Mouse (Mus musculus): ENCODE measurements around the gene Nhsl1.

DNA sequence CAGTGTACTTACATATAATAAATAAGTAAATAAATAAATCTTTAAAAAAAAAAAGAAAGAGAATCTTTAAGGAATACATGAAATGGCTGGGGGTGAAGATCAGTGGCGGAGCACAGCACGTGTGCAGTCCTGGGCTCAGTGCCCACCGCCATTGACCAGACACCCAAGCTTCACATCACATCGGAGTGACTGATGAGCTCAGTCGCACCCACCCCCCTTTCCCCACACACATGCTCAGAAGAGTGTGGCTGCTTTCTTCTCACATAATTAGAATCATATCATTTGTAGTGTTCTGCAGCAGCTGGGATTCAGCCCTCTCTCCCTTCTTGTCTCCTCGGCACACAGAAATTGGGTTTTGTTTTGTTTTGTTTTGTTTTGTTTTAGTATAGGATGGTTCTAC, 38.4 kb downstream of the Nhsl1 start:
- TF ChIP-seq CTCF (IDR thresholded peaks at IDR 0.05; ENCODE audit: low read depth, low read length) = no peak
- TF ChIP-seq TAL1 (conservative IDR thresholded peaks at IDR 0.05; ENCODE audit: low read depth, low read length) = no peak
